Mouse (Mus musculus): ENCODE results near the gene Serhl. TPM values are rescaled to one million over a fixed set of nuclear protein-coding genes. Genes with fewer than 3 reads are reported as not detected.

Serhl gene
- polyA plus RNA-seq, 1 experiment from 2014 or later = 40.3 TPM

Other genes with a start within 250 kb of the Serhl start
- 12.4 TPM in 2 replicates for gene Tcf20, start 101.6 kb upstream of the Serhl start, polyA plus RNA-seq (2014; fragmentation: Nextera tagmentation; extraction: Ambion mirVana)
- gene Nfam1, start 56.2 kb upstream of the Serhl start, polyA plus RNA-seq (2014; fragmentation: Nextera tagmentation; extraction: Ambion mirVana) = 3.0 and 3.7 TPM in 2 replicates
- gene Rrp7a, start 33.3 kb downstream of the Serhl start, polyA plus RNA-seq (2014; fragmentation: Nextera tagmentation; extraction: Ambion mirVana) = 64.0 and 78.6 TPM in 2 replicates
- 180 and 196 TPM in 2 replicates for gene Poldip3, start 59.9 kb downstream of the Serhl start, polyA plus RNA-seq (2014; fragmentation: Nextera tagmentation; extraction: Ambion mirVana)
- 175 and 179 TPM in 2 replicates for gene Cyb5r3, start 83.1 kb downstream of the Serhl start, polyA plus RNA-seq (2014; fragmentation: Nextera tagmentation; extraction: Ambion mirVana)
- gene A4galt, start 162.3 kb downstream of the Serhl start, polyA plus RNA-seq (2014; fragmentation: Nextera tagmentation; extraction: Ambion mirVana) = 0.60 and 0.81 TPM in 2 replicates